ENCODE assay signal across 11 mouse cellular contexts in the genomic region with DNA sequence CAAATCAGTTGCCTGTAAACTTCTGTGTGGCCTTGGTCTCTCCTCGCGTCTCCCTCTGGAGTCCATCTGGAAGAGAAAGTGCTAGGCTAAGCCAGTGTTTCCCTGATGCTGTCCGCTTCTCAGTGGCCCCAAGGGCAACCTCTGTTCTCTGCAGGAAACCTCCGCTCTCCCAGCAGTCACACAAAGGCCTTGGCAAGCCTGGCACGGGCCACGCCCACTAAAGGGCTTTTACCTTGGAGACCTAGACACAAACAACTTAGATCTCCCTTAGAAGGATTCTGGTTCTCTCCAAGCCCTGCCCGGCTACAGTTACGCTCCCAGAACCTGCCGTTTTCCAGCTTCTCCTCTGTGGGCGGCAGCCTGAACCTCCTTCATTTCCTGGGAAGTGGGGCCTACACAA. TPM values are rescaled to one million over a fixed set of nuclear protein-coding genes. Genes with fewer than 3 reads are reported as not detected.
A peak's percentile ranks its signal among the peaks of the same experiment; 100 is the strongest.
DNase-seq lines count a peak whose midpoint lies in the region; ATAC-seq lines count a peak whose summit lies in the region.
"Had no signal": no experiment of that assay in that cellular context is flagged by ENCODE, and none has a peak within 500 bp of the region (broad histone marks: within the 10 kb centered on the region; RNA-seq: fewer than 3 reads in every experiment).

No protein-coding gene starts in this region.

- no peak overlapping the region for H3K4me3 ChIP-seq in limb, embryonic 13.5 days
- H3K4me3 ChIP-seq: heart, embryonic 15.5 days had no signal

- intact Hi-C loops in gastrocnemius, postnatal 14 days (cut with DNase I; ENCODE audit: low total_unique reads) = no loop called here

- H3K4me2 ChIP-seq in limb, embryonic 13.5 days (replicated peaks) = no peak overlapping the region
- H3K4me2 ChIP-seq: heart, embryonic 15.5 days had no signal

- WGBS in limb, embryonic 13.5 days = 31% methylated on average over 10 of the region's 10 CpGs

- H3K9ac ChIP-seq in limb, embryonic 13.5 days = peak overlapping the region; percentile 9
- H3K9ac ChIP-seq: heart, embryonic 15.5 days had no signal

- H3K4me1 ChIP-seq in limb, embryonic 13.5 days = peaks cover 26% of the 10 kb centered on the region

- H3K9me3 ChIP-seq in limb, embryonic 13.5 days = no peaks in the 10 kb centered on the region
- H3K9me3 ChIP-seq: heart, embryonic 15.5 days had no signal

- no peak for ATAC-seq in limb, embryonic 13.5 days (ENCODE audit: low FRiP score, low read depth)
- ATAC-seq in activated CD4-positive, CD25-positive, alpha-beta regulatory T cell, adult 4 months = no peak
- no peak for ATAC-seq in cerebellum, adult (ENCODE audit: insufficient number of reproducible peaks, low FRiP score, low TSS enrichment)

- DNase-seq in gastrocnemius, postnatal 14 days = peak; percentile 17
- DNase-seq in gastrocnemius, postnatal 25 days = no peak
- DNase-seq in urinary bladder, postnatal 14 days (ENCODE audit: low spot score) = peak; percentile 32
- no peak for DNase-seq in urinary bladder, adult 2 months (ENCODE audit: low spot score)
- DNase-seq in layer of hippocampus, adult 9-11 months = no peak
- DNase-seq: midbrain, embryonic 14.5 days; spleen, adult 18-20 months had no signal

- H3K27me3 ChIP-seq in limb, embryonic 13.5 days = no peaks in the 10 kb centered on the region
- H3K27me3 ChIP-seq: heart, embryonic 15.5 days had no signal

- peak overlapping the region; percentile 52 for H3K27ac ChIP-seq in limb, embryonic 13.5 days
- H3K27ac ChIP-seq: heart, embryonic 15.5 days had no signal

- H3K36me3 ChIP-seq in limb, embryonic 13.5 days = no peaks in the 10 kb centered on the region
- H3K36me3 ChIP-seq: heart, embryonic 15.5 days had no signal

RNA-seq across cellular contexts. Expression of a gene that starts 5.0 kb away (rescaled TPM):
- not detected for total RNA-seq in gastrocnemius, postnatal 14 days (2021)
- not detected for total RNA-seq in gastrocnemius, postnatal 25 days (2021)
- polyA plus RNA-seq in urinary bladder, adult 2 months (2012; rRNA removed) = 0.21 and 0.43 TPM in 2 replicates
- polyA plus RNA-seq in limb, embryonic 13.5 days (2015; fragmentation: Nextera tagmentation; extraction: Ambion mirVana) = not detected in 2 replicates
- polyA plus RNA-seq in activated CD4-positive, CD25-positive, alpha-beta regulatory T cell, adult 4 months (2017; shearing (Covaris generic)) = 1 to 10 TPM in 1 of 2 experiments, under 1 TPM in 1; 0.38 to 3.9 TPM
- polyA plus RNA-seq: heart, embryonic 15.5 days; midbrain, embryonic 14.5 days had no signal

RNA-seq across cellular contexts. Expression of a gene that starts 5.1 kb away (rescaled TPM):
- not detected for total RNA-seq in gastrocnemius, postnatal 14 days (2021)
- total RNA-seq in gastrocnemius, postnatal 25 days (2021) = not detected
- polyA plus RNA-seq in urinary bladder, adult 2 months (2012; rRNA removed) = not detected in 2 replicates
- not detected in 2 replicates for polyA plus RNA-seq in limb, embryonic 13.5 days (2015; fragmentation: Nextera tagmentation; extraction: Ambion mirVana)
- polyA plus RNA-seq in activated CD4-positive, CD25-positive, alpha-beta regulatory T cell, adult 4 months (2017; shearing (Covaris generic)) = not detected
- polyA plus RNA-seq: heart, embryonic 15.5 days; midbrain, embryonic 14.5 days had no signal

Comparison
In these comparisons a context has a peak if more than half of its experiments do, and no peak if none do; other contexts are left out.
1. DNase-seq: peak in gastrocnemius, postnatal 14 days (single experiment) and urinary bladder, postnatal 14 days (single experiment); none in gastrocnemius, postnatal 25 days (single experiment), urinary bladder, adult 2 months (single experiment) and layer of hippocampus, adult 9-11 months (single experiment).